Mouse (Mus musculus) Muller cell, postnatal 12 days (primary cell): Measurements from ENCODE around the gene Sult2b1.

ENCODE experiments used
- DNase-seq: peaks from one replicate; pipeline ENCODE4 v3.0.0-alpha.2; 2015; ENCODE audit errors: inconsistent ontology term

The Sult2b1 gene

DNA sequence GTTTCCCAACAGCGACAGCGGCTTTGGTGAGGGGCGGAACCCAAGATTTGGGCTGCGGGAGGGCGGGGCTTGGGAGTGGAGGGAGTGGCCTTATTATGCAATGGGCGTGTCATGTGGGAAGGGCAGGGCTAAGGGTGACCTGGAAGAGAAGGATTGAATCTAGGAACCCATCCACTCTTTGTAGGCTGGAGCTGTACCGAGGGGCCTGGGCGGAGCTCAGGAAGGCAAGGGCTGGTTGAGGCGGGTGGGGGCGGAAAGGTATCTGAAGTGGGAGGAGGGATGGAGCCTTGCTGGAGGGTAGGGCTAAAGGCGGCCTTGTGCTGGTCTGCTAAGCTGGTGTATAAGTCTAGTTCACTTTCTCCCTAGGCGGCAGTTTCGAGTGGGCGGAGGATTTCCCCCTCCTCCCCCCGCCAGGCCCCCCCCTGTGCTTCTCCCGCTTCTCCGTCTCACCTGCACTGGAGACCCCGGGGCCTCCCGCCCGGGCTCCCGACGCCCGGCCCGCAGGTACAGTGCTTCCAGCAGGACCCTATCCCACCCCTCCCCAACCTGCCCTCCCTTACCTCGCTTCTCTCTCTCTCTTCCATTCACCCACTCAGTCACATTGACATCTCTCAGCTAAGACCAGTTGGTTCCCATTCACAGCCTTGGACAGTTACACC is 16.2 kb upstream of the Sult2b1 start:
- DNase-seq = no peak

DNA sequence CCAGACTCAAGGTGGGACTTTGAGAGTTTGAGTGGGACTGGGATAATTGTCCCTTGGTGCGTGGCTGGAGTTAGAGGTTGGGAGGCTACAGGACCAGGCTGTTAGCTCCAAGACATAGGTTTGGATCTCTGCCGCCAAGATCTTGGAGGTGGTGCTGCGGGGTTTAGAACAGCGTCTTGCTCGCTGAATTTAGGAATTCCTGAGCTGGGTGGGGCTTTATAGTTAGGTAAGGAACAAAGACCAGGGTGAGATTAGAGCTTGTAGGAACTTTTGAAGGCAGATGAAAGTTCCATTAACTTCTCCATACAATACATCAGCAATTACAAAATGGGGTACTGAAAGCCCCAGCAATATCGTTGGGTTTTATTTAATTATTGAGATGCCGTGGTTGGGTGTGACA is 15.5 kb upstream of the Sult2b1 start:
- no peak for DNase-seq

- DNase-seq = no peak
Observed at GRCm38 (mm10) chr7:45798931-45799330, 14.5 kb upstream of the Sult2b1 start.

DNA sequence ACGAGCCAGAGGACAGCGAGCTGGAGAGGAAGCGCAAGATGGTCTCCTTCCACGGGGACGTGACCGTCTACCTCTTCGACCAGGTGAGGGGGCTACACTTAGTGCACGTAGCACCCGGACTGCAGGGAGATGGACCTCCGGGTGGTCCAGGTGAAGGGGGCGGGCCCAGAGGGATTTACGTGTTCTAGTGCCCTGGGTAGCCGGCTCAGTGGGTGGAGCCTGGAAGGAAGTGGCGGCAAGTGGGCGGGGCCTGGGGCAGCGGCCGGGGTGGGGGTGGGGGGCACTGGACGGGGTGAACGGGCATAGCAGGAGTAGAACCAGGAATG is 14.0 kb upstream of the Sult2b1 start:
- no peak for DNase-seq

DNA sequence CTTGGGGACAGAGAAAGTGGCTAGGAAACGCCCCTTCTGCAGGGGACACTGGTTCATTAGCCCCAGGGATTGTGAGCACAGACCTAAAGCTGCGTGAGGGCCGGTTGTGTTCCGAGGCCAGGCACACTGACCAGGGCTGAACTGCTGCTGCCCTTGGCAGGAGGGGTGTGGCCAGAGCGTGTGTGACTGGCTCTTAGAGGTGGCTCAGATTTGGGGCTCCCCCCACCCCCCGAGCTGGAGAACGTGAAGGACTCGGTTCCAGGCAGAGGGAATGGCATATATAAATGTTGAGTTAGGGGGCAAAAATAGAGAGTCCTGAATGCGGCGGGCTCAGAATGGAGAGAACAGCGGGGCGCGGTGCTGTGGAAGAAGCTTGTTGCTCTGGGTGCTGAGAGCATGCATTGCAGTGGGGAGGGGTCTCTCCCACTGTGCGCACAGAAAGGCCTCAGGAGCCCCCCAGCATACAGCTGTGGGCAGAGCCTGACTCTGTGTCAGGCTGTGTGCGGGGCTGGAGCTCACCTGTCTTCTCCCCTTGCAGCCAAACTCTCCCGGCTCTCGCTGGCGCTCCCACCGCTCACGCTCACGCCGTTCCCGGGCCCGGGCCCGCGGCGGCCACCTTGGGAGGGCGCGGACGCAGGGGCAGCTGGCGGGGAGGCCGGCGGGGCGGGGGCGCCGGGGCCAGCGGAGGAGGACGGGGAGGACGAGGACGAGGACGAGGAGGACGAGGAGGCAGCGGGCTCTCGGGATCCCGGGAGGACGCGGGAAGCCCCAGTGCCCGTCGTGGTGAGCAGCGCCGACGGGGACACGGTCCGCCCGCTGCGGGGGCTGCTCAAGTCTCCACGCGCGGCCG is 13.4 kb upstream of the Sult2b1 start:
- DNase-seq = no peak

DNA sequence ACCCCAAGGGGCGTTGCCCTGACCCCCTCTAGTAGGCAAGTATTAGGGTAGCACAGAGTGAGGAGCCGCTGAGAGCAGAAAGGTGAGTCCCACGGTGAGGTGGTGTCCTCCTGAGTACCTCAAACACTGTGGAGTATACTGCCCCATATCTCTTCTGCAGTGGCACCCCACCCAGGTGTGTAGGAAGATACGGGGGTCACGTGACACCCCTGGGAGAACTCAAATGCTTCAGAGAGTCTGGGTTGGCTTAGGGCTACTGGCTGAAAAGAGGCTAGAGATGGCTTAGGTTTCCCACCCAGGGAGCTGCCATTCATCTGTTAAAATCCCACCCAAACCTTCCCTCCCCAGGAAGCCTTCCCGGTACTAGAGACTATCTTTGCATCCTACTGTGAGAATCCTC is 12.5 kb upstream of the Sult2b1 start:
- DNase-seq = no peak

DNA sequence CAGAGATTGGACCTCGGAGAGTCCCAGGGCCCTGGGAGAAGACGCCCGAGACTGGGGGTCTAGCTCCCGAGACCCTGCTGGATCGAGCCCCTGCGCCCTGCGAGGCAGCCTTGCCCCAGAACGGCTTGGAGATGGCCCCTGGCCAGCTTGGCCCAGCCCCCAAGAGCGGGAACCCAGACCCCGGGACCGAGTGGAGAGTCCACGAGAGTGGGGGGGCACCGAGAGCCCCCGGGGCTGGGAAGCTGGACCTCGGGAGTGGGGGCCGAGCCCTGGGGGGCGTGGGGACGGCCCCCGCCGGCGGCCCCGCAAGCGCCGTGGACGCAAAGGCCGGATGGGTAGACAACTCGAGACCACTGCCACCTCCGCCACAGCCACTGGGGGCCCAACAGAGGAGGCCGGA is 10.5 kb upstream of the Sult2b1 start:
- no peak for DNase-seq

- no peak for DNase-seq
Observed at GRCm38 (mm10) chr7:45793969-45794585, 9.6 kb upstream of the Sult2b1 start.

- DNase-seq = no peak
Observed at GRCm38 (mm10) chr7:45793240-45793639, 8.8 kb upstream of the Sult2b1 start.

GRCm38 (mm10) chr7:45791756-45792490 is 7.5 kb upstream of the Sult2b1 start:
- DNase-seq = no peak

- no peak for DNase-seq
Observed at GRCm38 (mm10) chr7:45790721-45791120, 6.3 kb upstream of the Sult2b1 start.

- DNase-seq = no peak
Observed at GRCm38 (mm10) chr7:45787642-45788041, 3.2 kb upstream of the Sult2b1 start.

DNA sequence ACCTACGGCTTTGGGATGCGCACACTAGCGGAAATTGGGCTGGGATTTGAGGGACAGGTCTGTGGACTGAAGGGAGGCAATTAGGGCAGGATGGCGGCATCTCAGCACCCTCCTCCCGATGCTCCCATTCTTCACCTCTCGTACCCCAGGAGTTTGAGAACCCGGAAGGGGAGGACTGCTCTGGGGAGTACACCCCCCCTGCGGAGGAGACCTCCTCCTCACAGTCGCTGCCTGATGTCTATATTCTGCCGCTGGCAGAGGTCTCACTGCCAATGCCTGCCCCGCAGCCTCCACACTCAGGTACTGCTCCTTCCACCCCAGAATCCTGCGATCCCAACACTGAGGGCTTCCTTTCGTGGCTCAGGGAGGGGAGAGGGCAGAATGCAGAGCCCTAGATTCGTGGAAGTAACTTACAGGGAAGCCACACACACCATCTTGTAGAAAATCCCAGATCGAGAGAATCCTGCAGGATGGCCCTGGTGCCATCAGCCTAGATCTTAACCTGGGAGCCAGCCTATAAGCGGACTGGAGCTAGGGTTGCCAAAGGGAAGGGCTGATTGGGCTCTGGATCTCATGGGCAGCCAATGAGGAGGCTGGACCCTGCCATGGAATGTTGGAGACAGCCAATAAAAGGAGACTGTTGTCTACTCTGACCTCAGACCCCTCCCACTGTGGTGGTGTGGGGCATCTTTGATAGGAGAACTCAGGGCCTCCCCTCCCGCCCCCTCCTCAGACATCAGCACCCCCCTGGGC is 2.4 kb upstream of the Sult2b1 start:
- DNase-seq = no peak

- peak; percentile 78 for DNase-seq
Observed at GRCm38 (mm10) chr7:45786136-45786578, 1.7 kb upstream of the Sult2b1 start.

GRCm38 (mm10) chr7:45785388-45786135 is 1.1 kb upstream of the Sult2b1 start:
- DNase-seq = peak; percentile 75

DNA sequence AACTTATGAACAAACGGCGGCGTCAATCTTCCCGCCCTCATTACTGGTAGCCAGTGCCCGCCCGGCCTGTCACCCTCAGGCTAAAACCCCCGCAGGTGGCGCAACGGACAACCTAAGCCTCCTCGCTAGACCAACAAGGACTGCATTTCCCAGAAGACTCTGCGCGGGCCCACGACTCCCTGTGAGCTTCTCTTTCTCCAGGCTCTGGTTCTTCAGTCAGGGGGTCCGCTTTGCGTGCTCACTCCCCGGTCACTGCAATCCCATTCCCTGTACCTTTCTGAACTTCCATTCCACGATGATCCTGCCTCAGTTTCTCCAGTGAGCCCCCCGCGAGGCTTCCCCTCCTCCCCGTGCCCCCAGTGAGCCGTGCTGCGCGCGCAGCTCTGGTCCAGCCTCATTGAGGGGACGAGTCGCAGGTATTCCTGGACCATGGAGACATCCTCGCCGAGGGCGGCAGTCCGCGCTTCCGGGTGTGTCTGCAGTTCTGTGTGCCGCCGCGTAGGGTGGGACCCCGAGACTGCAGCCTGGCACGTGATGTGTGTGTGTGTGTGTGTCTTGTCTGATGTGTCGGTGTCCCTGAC is 868 bp downstream of the Sult2b1 start, which contains the start of gene Lmtk3:
Gene Lmtk3 (plus strand): TSS at position 228 of the 581 bp plus-strand sequence.
- DNase-seq = peak; percentile 72

DNA sequence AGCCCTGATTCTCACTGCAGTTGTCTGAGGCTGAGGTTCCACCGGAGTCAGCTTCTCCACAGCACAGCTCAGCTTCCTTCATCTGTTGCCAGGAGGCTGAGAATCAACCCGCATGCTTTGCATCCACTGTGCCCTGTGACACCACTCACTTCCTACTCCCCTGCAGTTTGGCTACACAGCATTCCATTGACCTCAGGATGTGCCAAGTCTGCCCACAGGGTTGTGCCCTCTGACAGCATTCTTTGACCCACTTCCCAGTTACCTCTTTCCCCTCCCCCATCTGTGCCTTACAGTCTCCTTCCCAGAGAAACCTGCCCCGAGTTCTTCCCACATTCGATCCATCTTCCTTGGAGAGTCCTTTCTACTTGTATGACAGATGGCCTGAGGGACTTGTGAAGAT is 2.2 kb downstream of the Sult2b1 start:
- peak; percentile 73 for DNase-seq

DNA sequence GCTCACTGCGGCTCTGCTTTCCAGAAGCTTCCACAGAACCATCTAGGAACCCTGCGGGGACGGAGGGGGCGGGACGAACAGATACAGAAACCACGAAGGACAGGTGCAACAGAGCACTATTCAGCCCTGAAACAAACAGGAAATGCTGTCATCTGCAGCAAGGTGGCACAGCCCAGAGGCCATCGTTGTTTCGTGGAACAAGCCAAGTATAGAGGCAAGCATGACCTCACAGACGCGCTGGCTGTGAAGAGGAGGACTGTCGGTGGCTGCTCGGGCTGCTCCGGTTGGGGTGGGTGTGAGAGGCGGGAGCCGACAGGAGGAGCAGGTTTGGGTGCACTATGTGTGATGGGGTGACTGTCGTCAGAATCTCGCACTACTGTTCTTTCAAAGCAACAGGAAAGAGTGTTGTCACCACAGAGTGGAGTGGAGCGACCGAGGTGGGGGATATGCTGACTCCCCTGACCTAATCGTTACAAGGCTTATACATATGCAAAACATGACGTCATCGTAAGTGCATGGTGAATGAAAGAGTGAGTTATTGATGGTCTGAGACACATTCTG is 5.3 kb downstream of the Sult2b1 start:
- no peak for DNase-seq

DNA sequence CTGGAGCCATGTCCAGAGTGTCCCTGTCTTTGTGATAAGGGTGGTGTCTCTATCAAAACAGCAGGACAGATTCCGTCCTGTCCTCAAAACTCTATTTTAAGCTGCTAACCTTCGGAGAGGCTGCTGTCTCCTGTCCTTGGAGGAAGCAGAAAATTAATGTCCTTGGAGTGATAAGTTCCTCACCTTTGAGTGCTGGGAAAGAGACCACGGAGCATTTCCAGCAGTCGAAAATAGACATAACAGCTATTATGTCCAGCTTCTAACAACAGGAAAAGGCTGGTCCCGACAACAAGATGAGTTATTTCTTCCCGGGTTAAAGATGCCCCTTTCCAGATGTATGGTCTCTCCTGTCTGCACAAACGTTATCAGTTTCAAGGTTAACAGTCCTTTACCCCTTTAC is 9.2 kb downstream of the Sult2b1 start:
- no peak for DNase-seq

GRCm38 (mm10) chr7:45771101-45771500 is 13.4 kb downstream of the Sult2b1 start:
- peak; percentile 14 for DNase-seq
